Mouse (Mus musculus): Measurements from ENCODE around the gene Mfng.

GRCm38 (mm10) chr15:78801571-78801970 lies 28.3 kb upstream of the Mfng start:
- TF ChIP-seq GATA1 (IDR thresholded peaks at IDR 0.05; ENCODE audit: borderline replicate concordance, low read length) (no peak), FLI1 (IDR thresholded peaks at IDR 0.05; ENCODE audit: low read length) (no peak)

Data from megakaryocyte, embryonic 14.5 days (primary cell).